Mouse (Mus musculus) intestine, embryonic 14.5 days (tissue): ENCODE measurements at regions not wholly inside any gene's neighbourhood (a gene's known extent, or its start where the extent isn't known, plus 50 kb on each side); places are given as distances from the start of the nearest gene placed in this dataset.

ENCODE experiments used
- ATAC-seq: fragments of 200-750 bp; cut with Nextera tagmentation; replicated peaks from 2 replicates; pipeline ENCODE4 v1.8.0; 2017; ENCODE audit warnings: low read depth, moderate number of reproducible peaks, moderate TSS enrichment, moderate library complexity; ENCODE audit not compliant: low FRiP score, low TSS enrichment
- DNase-seq: peaks from one replicate; pipeline ENCODE4 v3.0.0-alpha.2; 2018; ENCODE audit warnings: low spot score
- H3K27ac ChIP-seq: fragments of 300-500 bp; sonication (generic); 2 replicates; pipeline ENCODE4 v1.5.1; 2014; ENCODE audit warnings: low read depth, mild to moderate bottlenecking, control low read depth
- H3K27me3 ChIP-seq: fragments of 300-500 bp; sonication (generic); replicated peaks from 2 replicates; pipeline ENCODE4 v1.6.1; 2014; ENCODE audit warnings: low read length, control low read depth; ENCODE audit not compliant: control insufficient read depth, insufficient read depth
- H3K36me3 ChIP-seq: fragments of 300-500 bp; sonication (generic); 2 replicates; pipeline ENCODE4 v1.6.1; 2014; ENCODE audit warnings: low read length, control low read depth; ENCODE audit not compliant: control insufficient read depth, insufficient read depth
- H3K4me1 ChIP-seq: fragments of 300-500 bp; sonication (generic); replicated peaks from 2 replicates; pipeline ENCODE4 v1.6.1; 2014; ENCODE audit warnings: low read length, control low read depth, mixed read lengths; ENCODE audit not compliant: control insufficient read depth, insufficient read depth
- H3K4me2 ChIP-seq: fragments of 300-500 bp; sonication (generic); 2 replicates; pipeline ENCODE4 v1.6.1; 2014; ENCODE audit warnings: low read length
- H3K4me3 ChIP-seq: fragments of 300-500 bp; sonication (generic); 2 replicates; pipeline ENCODE4 v1.5.1; 2014; ENCODE audit warnings: low read depth, low read length, control low read depth, mixed read lengths
- H3K9ac ChIP-seq: fragments of 300-500 bp; sonication (generic); 2 replicates; pipeline ENCODE4 v1.6.1; 2014; ENCODE audit warnings: mild to moderate bottlenecking, low read length
- H3K9me3 ChIP-seq: fragments of 300-500 bp; sonication (generic); 2 replicates; pipeline ENCODE4 v1.6.1; 2016; ENCODE audit warnings: low read length, control low read depth; ENCODE audit not compliant: control insufficient read depth
- WGBS: fragments of 180-500 bp; shearing (Covaris S2); extraction: QIAGEN DNeasy Blood & Tissue Kit; methylation state at CpG from one replicate; pipeline ENCODE4 v1.1.7; 2014; 5-methylcytosine and 5-hydroxymethylcytosine counted together

GRCm38 (mm10) chr3:41239801-41240200 lies 157.0 kb upstream of the Pgrmc2 start:
- H3K4me2 ChIP-seq, result no peak overlapping the region
- ATAC-seq (no peak), DNase-seq (no peak)
- no peak overlapping the region for H3K4me3 ChIP-seq
- 61% methylated on average over 13 of the region's 13 CpGs for WGBS
- H3K27me3 ChIP-seq, result no peaks in the 10 kb centered on the region
- H3K9me3 ChIP-seq, result no peaks in the 10 kb centered on the region
- no peaks in the 10 kb centered on the region for H3K36me3 ChIP-seq
- no peak overlapping the region for H3K9ac ChIP-seq
- no peak overlapping the region for H3K27ac ChIP-seq
- no peaks in the 10 kb centered on the region for H3K4me1 ChIP-seq

DNA sequence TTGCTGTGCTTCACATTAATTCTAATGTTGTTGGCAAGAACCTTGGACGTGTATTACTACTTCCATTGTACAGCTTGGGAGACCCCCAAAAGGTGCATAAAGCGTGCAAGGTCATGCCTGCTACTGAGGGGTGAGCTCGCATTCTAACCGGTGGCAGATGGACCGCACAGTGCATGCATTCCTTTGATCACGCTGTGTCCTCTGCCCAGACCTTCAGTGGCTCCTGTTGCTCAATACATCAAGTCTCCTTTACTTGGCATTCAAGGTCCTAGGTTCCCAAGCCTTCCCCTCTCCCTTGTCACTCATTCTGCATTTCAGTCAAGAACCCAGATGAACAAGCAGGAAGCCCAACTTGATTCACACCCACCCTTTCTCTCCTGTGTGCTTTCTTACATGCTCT lies 156.4 kb upstream of the Pgrmc2 start:
- Histone ChIP-seq H3K4me3 (no peak overlapping the region), H3K9ac (no peak overlapping the region), H3K9me3 (no peaks in the 10 kb centered on the region), H3K4me1 (no peaks in the 10 kb centered on the region), H3K27me3 (no peaks in the 10 kb centered on the region), H3K4me2 (no peak overlapping the region), H3K36me3 (no peaks in the 10 kb centered on the region), H3K27ac (no peak overlapping the region)
- DNase-seq, result no peak
- 90% methylated on average over 6 of the region's 6 CpGs for WGBS
- ATAC-seq, result no peak

DNA sequence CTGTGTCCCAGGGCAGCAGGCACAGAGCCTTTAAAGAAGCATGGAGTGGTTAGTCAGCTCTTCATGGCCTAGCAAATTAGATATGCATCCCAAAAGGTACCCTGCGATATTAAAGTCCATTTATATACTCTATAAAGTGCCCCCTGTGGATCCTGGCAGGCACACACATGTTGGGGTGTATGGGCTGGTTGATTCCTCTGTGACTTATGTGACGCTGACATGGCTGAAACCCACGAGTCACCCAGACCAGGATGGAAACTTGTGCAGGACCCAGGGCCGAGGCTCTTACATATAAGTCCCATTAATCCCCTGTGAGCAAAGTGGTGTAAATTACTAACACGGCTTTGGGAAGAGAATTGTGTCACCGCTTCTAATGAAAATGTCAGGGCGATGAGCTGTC lies 155.2 kb upstream of the Pgrmc2 start:
- Histone ChIP-seq H3K27ac (no peak overlapping the region), H3K4me3 (no peak overlapping the region), H3K27me3 (no peaks in the 10 kb centered on the region), H3K9me3 (no peaks in the 10 kb centered on the region), H3K4me1 (no peaks in the 10 kb centered on the region), H3K9ac (no peak overlapping the region), H3K4me2 (no peak overlapping the region), H3K36me3 (no peaks in the 10 kb centered on the region)
- WGBS, result 83% methylated on average over 7 of the region's 7 CpGs
- DNase-seq, result no peak
- ATAC-seq, result no peak

DNA sequence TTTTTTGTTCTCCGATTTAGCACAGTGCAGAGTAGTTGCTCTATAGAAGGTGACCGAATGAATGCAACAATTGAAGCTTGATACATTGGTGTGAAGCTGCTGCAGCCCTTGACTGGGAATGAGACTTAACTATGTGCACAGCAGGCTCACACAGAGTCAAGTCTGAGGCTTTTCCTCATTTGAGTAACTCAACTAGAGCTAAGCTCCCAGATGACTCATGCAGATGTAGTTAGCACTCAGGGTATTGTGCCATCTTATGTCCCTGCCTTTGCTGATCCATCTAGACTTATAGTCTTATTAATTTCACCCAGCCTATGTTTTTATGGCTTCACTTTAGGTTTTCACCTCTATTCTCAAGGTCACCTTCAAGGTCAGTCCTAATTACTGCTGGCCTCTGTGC lies 152.8 kb upstream of the Pgrmc2 start:
- Histone ChIP-seq H3K36me3 (no peaks in the 10 kb centered on the region), H3K27ac (no peak overlapping the region), H3K9me3 (no peaks in the 10 kb centered on the region), H3K27me3 (no peaks in the 10 kb centered on the region), H3K9ac (no peak overlapping the region), H3K4me1 (no peaks in the 10 kb centered on the region), H3K4me2 (no peak overlapping the region), H3K4me3 (no peak overlapping the region)
- ATAC-seq (no peak), DNase-seq (no peak)
- 98% methylated on average over 2 of the region's 2 CpGs for WGBS

GRCm38 (mm10) chr3:41234994-41235393 lies 152.1 kb upstream of the Pgrmc2 start:
- no peak overlapping the region for H3K9ac ChIP-seq
- 65% methylated on average over 9 of the region's 9 CpGs for WGBS
- H3K27ac ChIP-seq, result no peak overlapping the region
- no peaks in the 10 kb centered on the region for H3K27me3 ChIP-seq
- H3K36me3 ChIP-seq, result no peaks in the 10 kb centered on the region
- no peak for ATAC-seq
- no peak overlapping the region for H3K4me2 ChIP-seq
- DNase-seq, result peak; percentile 49
- H3K9me3 ChIP-seq, result no peaks in the 10 kb centered on the region
- H3K4me1 ChIP-seq, result no peaks in the 10 kb centered on the region
- no peak overlapping the region for H3K4me3 ChIP-seq

GRCm38 (mm10) chr3:41234191-41234590 lies 151.3 kb upstream of the Pgrmc2 start:
- no peak for DNase-seq
- no peaks in the 10 kb centered on the region for H3K36me3 ChIP-seq
- H3K9ac ChIP-seq, result no peak overlapping the region
- 71% methylated on average over 7 of the region's 7 CpGs for WGBS
- no peak overlapping the region for H3K4me3 ChIP-seq
- no peaks in the 10 kb centered on the region for H3K9me3 ChIP-seq
- no peak overlapping the region for H3K4me2 ChIP-seq
- H3K27me3 ChIP-seq, result no peaks in the 10 kb centered on the region
- H3K4me1 ChIP-seq, result no peaks in the 10 kb centered on the region
- H3K27ac ChIP-seq, result no peak overlapping the region
- ATAC-seq, result no peak

- no peak for ATAC-seq
- H3K36me3 ChIP-seq, result no peaks in the 10 kb centered on the region
- H3K27me3 ChIP-seq, result no peaks in the 10 kb centered on the region
- H3K4me1 ChIP-seq, result no peaks in the 10 kb centered on the region; the same call in 1 of the 2 replicates
- H3K9ac ChIP-seq, result no peak overlapping the region
- no peaks in the 10 kb centered on the region for H3K9me3 ChIP-seq
- H3K27ac ChIP-seq, result no peak overlapping the region
- no peak overlapping the region for H3K4me2 ChIP-seq
- peak; percentile 39 for DNase-seq
- H3K4me3 ChIP-seq, result no peak overlapping the region
- WGBS, result 72% methylated on average over 8 of the region's 8 CpGs
Observed at GRCm38 (mm10) chr3:41233439-41233838, 150.6 kb upstream of the Pgrmc2 start.

DNA sequence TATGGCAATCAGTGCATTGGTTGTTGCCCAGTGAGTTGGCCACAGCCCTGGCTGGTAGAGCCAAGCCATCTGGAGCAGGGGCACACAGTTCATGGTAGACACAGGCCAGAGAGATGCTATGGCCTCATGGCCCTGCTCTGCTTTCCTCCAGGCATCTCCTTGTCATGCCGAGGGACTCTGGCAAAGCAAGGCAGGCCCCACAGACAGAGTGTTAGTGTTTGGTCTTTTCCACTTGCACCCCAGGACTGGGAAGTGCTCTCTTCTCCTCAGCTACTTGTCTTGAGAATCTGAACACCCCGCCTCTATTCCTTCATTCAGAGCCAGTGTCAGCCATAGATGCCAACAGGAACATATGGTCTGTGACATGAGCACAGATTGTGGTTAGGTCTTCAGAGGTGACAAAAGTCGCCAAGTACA lies 148.1 kb upstream of the Pgrmc2 start:
- DNase-seq, result peak; percentile 38
- H3K27me3 ChIP-seq, result no peaks in the 10 kb centered on the region
- H3K27ac ChIP-seq, result no peak overlapping the region
- H3K4me3 ChIP-seq, result no peak overlapping the region
- no peaks in the 10 kb centered on the region for H3K36me3 ChIP-seq
- no peak for ATAC-seq
- no peak overlapping the region for H3K4me2 ChIP-seq
- WGBS, result 92% methylated on average over 3 of the region's 3 CpGs
- no peaks in the 10 kb centered on the region; the same call in 1 of the 2 replicates for H3K4me1 ChIP-seq
- no peak overlapping the region for H3K9ac ChIP-seq
- H3K9me3 ChIP-seq, result no peaks in the 10 kb centered on the region

DNA sequence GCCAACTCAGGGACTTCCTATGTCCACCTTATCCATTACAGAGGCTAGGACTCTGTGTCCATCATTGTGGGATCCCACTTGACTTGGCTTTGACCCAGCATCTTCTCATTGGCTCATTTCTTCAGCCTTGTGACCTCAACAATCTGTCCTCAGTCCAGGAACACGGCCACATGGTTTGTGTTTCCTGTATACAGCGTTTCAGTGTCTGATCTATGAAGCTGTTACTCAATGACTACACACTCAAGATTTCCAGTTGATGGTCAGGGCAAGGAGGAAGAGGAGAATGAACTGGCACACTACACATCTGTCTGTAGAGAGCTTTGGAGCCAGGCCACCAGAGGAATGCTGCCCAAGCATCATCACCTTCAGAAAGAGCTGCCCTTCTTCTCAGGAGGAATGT lies 146.6 kb upstream of the Pgrmc2 start:
- Histone ChIP-seq H3K27me3 (no peaks in the 10 kb centered on the region), H3K4me1 (no peaks in the 10 kb centered on the region; the same call in 1 of the 2 replicates), H3K36me3 (no peaks in the 10 kb centered on the region), H3K9me3 (no peaks in the 10 kb centered on the region), H3K9ac (no peak overlapping the region), H3K4me2 (no peak overlapping the region), H3K4me3 (no peak overlapping the region), H3K27ac (no peak overlapping the region)
- WGBS, result 76% methylated on average over 2 of the region's 2 CpGs
- DNase-seq (peak; percentile 34), ATAC-seq (no peak)
